In the genomic region with DNA sequence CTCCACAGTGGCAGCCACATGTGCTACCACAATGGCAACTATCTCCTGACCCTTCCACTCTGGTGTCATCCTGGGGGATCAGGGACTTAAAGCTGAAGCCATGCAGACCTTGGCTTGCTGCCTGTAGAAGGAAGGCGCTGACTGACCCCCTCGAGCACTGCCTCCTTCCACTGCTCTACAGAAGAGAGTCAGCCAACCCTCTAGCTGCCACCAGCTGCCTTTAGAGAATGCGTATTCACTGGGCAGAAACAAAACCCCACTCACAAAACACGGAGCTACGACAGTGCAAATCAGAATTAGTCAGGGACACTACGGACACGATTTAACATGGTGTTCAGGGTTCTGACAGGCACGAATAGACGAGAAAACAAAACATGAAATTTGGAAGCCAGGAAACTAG, we compare ENCODE assay signal across 14 mouse cellular contexts.
"Had no signal": no experiment of that assay in that cellular context is flagged by ENCODE, and none has a peak within 500 bp of the region (broad histone marks: within the 10 kb centered on the region; RNA-seq: fewer than 3 reads in every experiment).

No protein-coding gene starts in this region.

- H3K9me3 ChIP-seq: limb, embryonic 12.5 days; liver, embryonic 13.5 days; lung, embryonic 15.5 days; neural tube, embryonic 15.5 days had no signal

- H3K36me3 ChIP-seq: limb, embryonic 12.5 days; liver, embryonic 13.5 days; lung, embryonic 15.5 days; neural tube, embryonic 15.5 days had no signal

- H3K27me3 ChIP-seq: liver, embryonic 13.5 days; lung, embryonic 15.5 days had no signal

- H3K27ac ChIP-seq: layer of hippocampus, adult 2 months; limb, embryonic 12.5 days; liver, embryonic 13.5 days; lung, embryonic 15.5 days; neural tube, embryonic 15.5 days; stomach, postnatal 0 days had no signal

- H3K4me2 ChIP-seq: limb, embryonic 12.5 days; liver, embryonic 13.5 days; lung, embryonic 15.5 days; midbrain, embryonic 11.5 days; neural tube, embryonic 15.5 days had no signal

- H3K4me3 ChIP-seq: layer of hippocampus, adult 2 months; limb, embryonic 12.5 days; liver, embryonic 13.5 days; lung, embryonic 15.5 days; neural tube, embryonic 15.5 days had no signal

- DNase-seq: kidney, adult 18-20 months; kidney, postnatal 10 days; kidney, postnatal 4 days; liver; liver, embryonic 13.5 days; liver, postnatal 0 days; right cerebral cortex, adult 18-20 months; thymus, postnatal 4 days had no signal

- H3K9ac ChIP-seq: limb, embryonic 12.5 days; liver, embryonic 13.5 days; liver, postnatal 0 days; lung, embryonic 15.5 days; neural tube, embryonic 15.5 days had no signal

- ATAC-seq: liver, postnatal 0 days had no signal

- H3K4me1 ChIP-seq: liver, embryonic 13.5 days; lung, embryonic 15.5 days had no signal
